Mouse (Mus musculus): ENCODE data around the gene Pld4.
A peak's percentile ranks its signal among the peaks of the same experiment; 100 is the strongest.

Gene Pld4

DNA sequence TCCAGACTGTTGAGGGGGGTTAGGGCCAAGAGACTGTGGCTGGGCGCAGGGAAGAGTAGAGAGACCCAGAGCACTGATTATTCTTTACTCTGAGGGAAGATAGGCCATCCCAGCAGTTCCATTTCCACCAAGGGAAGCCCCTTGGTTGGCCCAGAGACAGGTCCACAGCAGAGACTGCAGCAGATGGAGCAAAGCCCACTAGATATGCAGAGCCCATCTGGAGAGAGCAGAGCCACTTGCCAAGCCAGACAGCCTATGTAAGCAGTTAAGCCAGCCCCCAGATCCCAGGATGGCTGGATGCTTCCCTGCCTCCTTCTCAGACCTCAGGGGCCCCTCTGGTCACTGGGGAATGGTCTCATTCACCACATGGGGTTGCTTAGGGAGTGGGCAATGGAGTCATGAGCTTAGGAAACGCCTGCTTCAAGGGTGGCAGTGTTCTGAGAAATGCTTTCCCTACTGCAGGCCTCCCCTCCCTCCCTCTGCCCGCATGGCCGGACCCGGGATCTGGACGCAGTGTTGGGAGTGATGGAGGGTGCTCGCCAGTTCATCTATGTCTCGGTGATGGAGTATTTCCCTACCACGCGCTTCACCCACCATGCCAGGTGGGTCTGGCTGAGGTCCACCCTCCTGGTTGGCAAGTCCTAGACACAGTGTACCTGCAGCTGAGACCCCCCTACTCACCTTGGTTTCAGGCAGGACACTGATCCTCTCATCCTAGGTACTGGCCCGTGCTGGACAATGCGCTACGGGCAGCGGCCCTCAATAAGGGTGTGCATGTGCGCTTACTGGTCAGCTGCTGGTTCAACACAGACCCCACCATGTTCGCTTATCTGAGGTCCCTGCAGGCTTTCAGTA is 6.8 kb downstream of the Pld4 start:
- no peak for DNase-seq (ENCODE audit: low spot score in 2 of 2)

DNA sequence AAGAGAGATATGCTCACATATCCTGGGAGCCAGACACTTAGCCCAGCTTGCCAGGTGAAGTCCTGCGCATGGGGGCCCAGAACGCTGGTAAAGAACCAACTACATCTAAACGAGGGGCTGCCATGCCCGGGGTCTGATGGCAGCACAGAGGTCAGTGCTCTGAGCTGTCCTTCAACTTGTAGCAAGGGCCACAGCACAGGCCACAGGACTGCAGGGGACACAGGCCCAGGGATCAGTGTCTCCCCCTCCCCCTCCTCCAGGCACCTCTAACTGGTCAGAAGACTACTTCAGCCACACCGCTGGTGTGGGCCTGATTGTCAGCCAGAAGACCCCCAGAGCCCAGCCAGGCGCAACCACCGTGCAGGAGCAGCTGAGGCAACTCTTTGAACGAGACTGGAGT is 7.7 kb downstream of the Pld4 start:
- DNase-seq (ENCODE audit: low spot score in 2 of 2) = no peak

- DNase-seq (ENCODE audit: low spot score in 2 of 2) = peak in 1 of 2 experiments; percentile 42
These were observed 8.6 kb downstream of the Pld4 start for GRCm38 (mm10) chr12:112769031-112769430.

GRCm38 (mm10) chr12:112769751-112770150 is 9.3 kb downstream of the Pld4 start:
- no peak for DNase-seq (ENCODE audit: low spot score in 2 of 2)

- DNase-seq (ENCODE audit: low spot score in 2 of 2) = no peak
These were observed 9.9 kb downstream of the Pld4 start for GRCm38 (mm10) chr12:112770396-112770795.

DNA sequence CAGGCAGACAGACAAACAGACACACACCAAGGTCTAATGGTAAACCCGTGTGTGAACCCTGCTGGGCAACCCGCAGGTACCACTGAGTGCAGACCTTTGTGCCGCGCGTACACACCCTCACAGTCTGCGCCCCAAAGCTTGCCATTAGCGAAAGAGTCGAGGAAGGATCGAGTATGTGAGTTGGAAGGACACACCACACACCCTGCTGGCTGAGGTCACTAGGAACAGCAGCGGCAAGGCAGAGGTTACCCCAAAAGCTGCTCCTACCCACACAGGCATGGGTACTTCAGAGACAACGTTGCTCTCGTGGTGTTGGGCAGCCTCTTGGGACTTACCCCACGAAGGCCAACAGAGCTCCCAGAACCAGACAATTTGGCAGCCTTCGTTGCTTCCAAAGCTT is 11.9 kb downstream of the Pld4 start:
- DNase-seq (ENCODE audit: low spot score in 2 of 2) = no peak

GRCm38 (mm10) chr12:112773366-112773765 is 12.9 kb downstream of the Pld4 start:
- DNase-seq (ENCODE audit: low spot score in 2 of 2) = no peak

GRCm38 (mm10) chr12:112774026-112774425 is 13.6 kb downstream of the Pld4 start:
- DNase-seq (ENCODE audit: low spot score in 2 of 2) = no peak

DNA sequence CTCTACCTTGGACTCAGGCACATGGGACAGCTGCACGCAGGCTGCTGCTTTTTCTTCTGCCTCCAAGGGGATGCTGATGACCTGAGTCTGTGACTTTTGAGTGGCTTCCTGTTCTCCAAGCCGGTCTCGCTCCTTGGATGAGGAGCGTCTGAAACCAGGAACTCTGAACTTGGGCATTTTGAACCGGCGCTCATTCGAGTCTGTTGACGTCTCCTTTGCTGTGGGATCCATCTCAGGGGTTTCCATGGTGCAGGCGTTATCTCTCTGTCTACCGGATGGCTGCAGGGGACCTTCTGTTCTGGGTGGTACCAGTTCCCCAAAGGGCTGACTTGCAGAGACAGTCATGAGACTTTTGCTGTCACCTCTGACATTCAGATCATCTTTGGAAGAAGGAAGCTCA is 14.0 kb downstream of the Pld4 start:
- no peak for DNase-seq (ENCODE audit: low spot score in 2 of 2)

- no peak for DNase-seq (ENCODE audit: low spot score in 2 of 2)
These were observed 30.6 kb downstream of the Pld4 start for GRCm38 (mm10) chr12:112791026-112791425.

DNA sequence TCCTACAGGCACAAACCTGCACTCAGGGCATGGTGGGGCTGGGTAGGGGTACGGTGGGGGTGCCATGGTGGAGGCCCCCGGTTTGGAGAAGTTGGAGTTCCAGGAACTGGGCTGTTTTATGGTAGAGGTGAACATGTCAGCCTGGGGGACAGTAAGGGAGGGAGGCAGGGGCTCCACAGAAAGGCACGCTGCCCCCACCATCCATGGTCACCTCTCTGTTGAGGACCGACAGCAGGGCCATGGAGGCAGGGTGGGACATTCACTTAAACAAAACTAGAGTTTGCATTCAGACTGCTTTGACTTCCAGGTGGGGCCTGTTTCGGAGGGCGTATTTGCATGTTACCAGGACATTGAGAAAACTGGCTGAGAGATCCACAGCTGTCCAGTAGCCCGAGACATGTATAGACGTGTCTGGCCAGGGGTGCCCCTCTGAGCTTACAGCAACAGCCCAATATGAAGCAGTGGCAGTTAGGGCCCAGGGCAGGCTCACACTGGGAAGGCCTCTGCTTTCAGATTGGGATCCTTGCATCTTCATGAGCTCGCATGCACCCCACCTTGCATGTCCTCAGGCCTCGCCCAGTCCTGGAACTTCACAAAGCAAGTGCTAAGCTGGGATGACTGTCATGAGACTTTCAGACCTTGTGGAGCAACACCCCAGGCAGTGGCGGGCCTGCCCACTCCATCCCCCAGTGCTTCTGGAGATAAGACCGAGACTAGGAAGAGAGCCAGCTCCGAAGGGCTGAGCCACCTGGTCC is 33.3 kb downstream of the Pld4 start:
- DNase-seq (ENCODE audit: low spot score in 2 of 2) = no peak

DNA sequence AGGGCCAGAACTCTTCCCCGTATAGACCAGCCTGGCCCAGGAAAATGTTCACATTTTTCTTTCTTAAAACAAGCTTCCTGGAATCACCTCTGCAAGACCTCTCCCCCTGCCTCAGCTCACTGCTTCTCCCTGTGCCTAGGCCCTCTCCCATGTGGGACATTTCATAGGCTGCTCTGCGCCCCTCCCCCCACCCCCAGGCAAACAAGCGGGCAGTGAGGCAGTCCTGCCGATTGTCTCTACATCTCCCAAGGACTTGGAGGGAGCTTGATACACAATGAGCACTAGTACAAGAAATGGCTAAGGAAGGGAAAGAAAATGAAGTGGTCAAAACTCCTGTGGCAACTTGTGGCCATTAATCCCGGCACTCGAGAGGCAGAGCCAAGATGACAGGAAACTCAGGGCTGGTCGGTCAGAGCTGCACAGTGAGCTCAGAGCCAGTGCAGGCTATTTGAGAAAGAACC is 33.9 kb downstream of the Pld4 start:
- no peak for DNase-seq (ENCODE audit: low spot score in 2 of 2)

DNA sequence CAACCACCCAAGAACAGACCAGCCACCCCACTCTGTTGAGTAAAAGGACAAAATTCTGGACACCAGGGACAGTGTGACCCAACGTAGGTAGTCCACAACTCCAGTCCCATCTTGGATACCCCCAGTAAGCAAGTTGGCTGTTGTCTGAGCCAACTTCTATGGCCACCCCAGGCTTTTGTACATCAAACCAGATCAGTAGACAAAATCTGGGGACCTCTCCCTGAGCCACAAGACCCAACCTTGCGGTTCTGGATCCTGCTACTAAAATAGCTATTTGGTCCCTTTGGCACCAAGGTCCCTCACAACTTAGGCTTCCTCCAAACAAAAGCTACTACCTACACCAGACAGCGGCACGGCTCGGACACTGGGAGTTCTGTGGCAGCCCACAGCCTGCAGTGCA is 34.5 kb downstream of the Pld4 start:
- no peak for DNase-seq (ENCODE audit: low spot score in 2 of 2)

DNA sequence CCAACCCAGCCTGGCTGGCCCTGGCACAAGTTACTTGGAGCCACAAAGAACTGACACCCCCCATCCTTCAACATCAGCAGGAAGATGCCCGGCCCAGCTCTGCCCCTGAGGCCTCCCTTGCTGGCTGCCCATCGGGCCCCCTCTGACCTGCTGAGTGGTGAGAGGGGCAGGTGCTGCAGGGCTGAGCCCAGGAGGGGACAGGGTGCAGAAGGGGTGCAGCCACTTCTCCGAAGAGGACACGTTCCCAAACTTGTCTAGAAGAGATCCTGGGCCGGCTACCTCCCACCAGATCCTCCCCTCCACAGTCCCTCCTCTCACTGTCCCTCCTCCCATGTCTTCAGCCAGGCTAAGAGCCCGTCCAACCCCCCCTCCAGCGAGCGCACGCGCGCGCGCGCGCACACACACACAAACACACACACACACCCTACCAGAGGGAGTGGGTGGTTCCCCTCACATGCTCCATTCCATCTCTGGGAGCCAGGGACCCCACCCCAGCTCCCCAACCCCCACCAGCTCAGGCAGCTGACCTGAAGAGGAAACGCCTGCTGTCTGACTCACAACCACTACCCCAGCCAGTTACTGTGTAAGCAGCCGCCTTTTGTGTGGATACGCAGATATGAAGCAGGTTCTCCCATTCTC is 35.1 kb downstream of the Pld4 start:
- no peak for DNase-seq (ENCODE audit: low spot score in 2 of 2)

GRCm38 (mm10) chr12:112796551-112797510 is 36.4 kb downstream of the Pld4 start:
- DNase-seq (ENCODE audit: low spot score in 2 of 2) = no peak

DNA sequence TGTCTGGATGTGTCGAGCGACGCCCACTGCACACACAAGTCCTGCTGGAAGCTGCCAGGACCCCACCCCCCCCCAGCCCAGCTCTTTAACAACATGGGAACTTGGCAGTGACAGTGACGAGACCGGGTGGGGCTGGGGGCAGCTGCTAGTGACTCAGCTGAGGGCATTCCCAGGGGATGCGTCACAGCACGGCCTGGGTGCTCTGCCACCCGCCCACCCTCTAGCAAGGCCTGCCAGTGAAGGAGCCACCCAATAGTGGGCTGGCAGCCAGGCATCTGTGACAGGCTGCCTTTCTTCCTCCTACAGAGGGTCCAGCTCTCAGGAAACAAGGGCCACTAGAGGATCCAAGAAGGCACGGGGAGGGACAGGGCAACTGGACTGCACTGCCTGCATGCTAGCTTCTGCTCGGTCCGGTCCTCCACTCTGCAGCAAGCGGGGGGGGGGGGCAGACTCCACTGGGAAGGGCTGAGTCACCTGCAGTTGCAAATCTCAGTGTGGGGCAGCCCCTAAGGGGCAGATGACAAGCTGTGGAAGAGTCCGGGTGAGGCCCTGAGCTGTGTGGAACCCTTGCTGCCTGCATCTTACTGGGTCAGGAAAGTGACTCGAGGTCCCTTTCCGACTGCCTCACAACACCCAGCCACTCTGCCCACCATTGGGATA is 37.3 kb downstream of the Pld4 start:
- DNase-seq (ENCODE audit: low spot score in 2 of 2) = peak in 1 of 2 experiments; percentile 69

- DNase-seq (ENCODE audit: low spot score in 2 of 2) = no peak
These were observed 37.9 kb downstream of the Pld4 start for GRCm38 (mm10) chr12:112798332-112798681.

DNA sequence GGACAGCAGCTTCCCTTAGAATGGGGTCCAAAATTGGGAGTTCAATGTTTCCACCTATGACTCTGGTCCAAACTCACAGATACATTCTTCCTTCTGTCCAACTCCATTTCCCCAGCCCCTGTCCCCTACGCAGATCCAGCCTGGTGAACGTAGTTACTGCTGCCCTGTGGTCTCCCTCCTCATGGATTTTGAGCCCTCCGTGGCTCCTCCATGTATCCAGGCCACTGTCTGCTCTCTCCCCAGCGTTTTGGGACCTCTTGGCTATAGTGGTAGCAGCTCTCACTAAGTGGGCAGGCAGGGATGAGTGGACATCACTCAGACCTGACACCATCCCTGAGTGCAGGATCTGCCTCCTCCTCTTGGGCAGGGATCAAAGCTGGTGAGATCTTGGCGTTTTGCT is 38.3 kb downstream of the Pld4 start:
- DNase-seq (ENCODE audit: low spot score in 2 of 2) = no peak

GRCm38 (mm10) chr12:112799237-112799970 is 38.9 kb downstream of the Pld4 start:
- no peak for DNase-seq (ENCODE audit: low spot score in 2 of 2)

DNA sequence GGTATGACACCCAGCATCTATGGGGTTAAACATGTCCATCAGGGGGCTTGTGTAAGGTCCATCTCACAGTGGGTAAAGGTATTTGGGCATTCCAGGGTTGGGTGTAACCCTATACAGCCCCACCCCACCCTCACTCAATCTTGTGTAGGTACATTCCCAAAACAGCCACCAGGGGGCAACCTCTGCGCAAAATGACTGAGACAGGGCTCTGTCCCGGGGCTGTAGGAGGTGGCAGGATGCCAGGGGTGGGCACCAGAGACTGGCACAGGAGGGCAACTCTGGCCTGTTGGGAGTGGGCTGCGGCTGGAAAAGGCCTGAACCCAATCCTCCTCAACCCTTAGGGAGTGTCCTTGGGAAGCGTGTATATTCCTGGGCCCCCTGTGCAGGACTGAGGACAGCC is 40.0 kb downstream of the Pld4 start:
- DNase-seq (ENCODE audit: low spot score in 2 of 2) = peak in 1 of 2 experiments; percentile 68
